Mouse (Mus musculus) kidney, embryonic 15.5 days (tissue): Measurements from ENCODE around the gene Fn1. TPM values are rescaled to one million over a fixed set of nuclear protein-coding genes. Genes with fewer than 3 reads are reported as not detected.
A peak's percentile ranks its signal among the peaks of the same experiment; 100 is the strongest.

Source experiments
- ATAC-seq: fragments of 200-750 bp; cut with Nextera tagmentation; replicated peaks from 2 replicates; pipeline ENCODE4 v1.8.0; 2017; ENCODE audit warnings: moderate TSS enrichment; ENCODE audit not compliant: low FRiP score
- H3K27ac ChIP-seq: fragments of 300-500 bp; sonication (generic); 2 replicates; pipeline ENCODE4 v1.5.1; 2015; ENCODE audit warnings: mild to moderate bottlenecking, inconsistent platforms
- H3K27me3 ChIP-seq: fragments of 300-500 bp; sonication (generic); 2 replicates; pipeline ENCODE4 v1.6.1; 2015; ENCODE audit warnings: inconsistent platforms
- H3K36me3 ChIP-seq: fragments of 300-500 bp; sonication (generic); 2 replicates; pipeline ENCODE4 v1.6.1; 2015; ENCODE audit warnings: inconsistent platforms
- H3K4me1 ChIP-seq: fragments of 300-500 bp; sonication (generic); 2 replicates; pipeline ENCODE4 v1.6.1; 2015; ENCODE audit warnings: inconsistent platforms
- H3K4me2 ChIP-seq: fragments of 300-500 bp; sonication (generic); 2 replicates; pipeline ENCODE4 v1.6.1; 2015; ENCODE audit warnings: moderate library complexity, mild to moderate bottlenecking, inconsistent platforms
- H3K4me3 ChIP-seq: fragments of 300-500 bp; sonication (generic); replicated peaks from 2 replicates; pipeline ENCODE4 v1.5.1; 2015; ENCODE audit warnings: mild to moderate bottlenecking, inconsistent platforms
- H3K9ac ChIP-seq: fragments of 300-500 bp; sonication (generic); 2 replicates; pipeline ENCODE4 v1.6.1; 2015; ENCODE audit warnings: mild to moderate bottlenecking, inconsistent platforms
- H3K9me3 ChIP-seq: fragments of 300-500 bp; sonication (generic); replicated peaks from 2 replicates; pipeline ENCODE4 v1.6.1; 2016; ENCODE audit warnings: inconsistent platforms
- WGBS: fragments of 180-500 bp; shearing (Covaris S2); methylation state at CpG from one replicate; pipeline ENCODE4 v1.1.7; 2015; ENCODE audit warnings: mixed read lengths; 5-methylcytosine and 5-hydroxymethylcytosine counted together
- polyA plus RNA-seq: library from polyadenylated mRNA; unstranded; fragments of >200 nt; fragmentation: Nextera tagmentation; extraction: Ambion mirVana; gene quantifications from 2 replicates; pipeline ENCODE4 v1.2.1, GENCODE M21; 2015

Gene Fn1
- polyA plus RNA-seq, 1 experiment from 2014 or later: 164 TPM

- Histone ChIP-seq H3K4me3 (peak within 1 kb of the TSS; percentile 70), H3K4me1 (peaks cover 14% of the 10 kb centered on the region), H3K36me3 (peaks cover 30% of the 10 kb centered on the region), H3K9me3 (no peaks in the 10 kb centered on the region), H3K4me2 (peak within 1 kb of the TSS; percentile 92), H3K27ac (peak within 1 kb of the TSS; percentile 88), H3K27me3 (no peaks in the 10 kb centered on the region), H3K9ac (peak within 1 kb of the TSS; percentile 81)
- under 1% methylated on average over 55 of the region's 55 CpGs for WGBS
- peak; percentile 100 for ATAC-seq
Observed at GRCm38 (mm10) chr1:71556688-71557612, 96.0 kb downstream of the Fn1 start, which contains the start of gene Atic. TSS of gene Atic (plus strand) at chr1:71557150.

- Histone ChIP-seq H3K9me3 (no peaks in the 10 kb centered on the region), H3K36me3 (no peaks in the 10 kb centered on the region), H3K4me3 (no peak overlapping the region), H3K4me2 (no peak overlapping the region), H3K9ac (no peak overlapping the region), H3K27ac (no peak overlapping the region), H3K4me1 (no peaks in the 10 kb centered on the region), H3K27me3 (no peaks in the 10 kb centered on the region)
- no peak for ATAC-seq
- WGBS: 73% methylated on average over 10 of the region's 10 CpGs
Observed at GRCm38 (mm10) chr1:71550626-71551195, 102.3 kb downstream of the Fn1 start.

- Histone ChIP-seq H3K4me2 (no peak overlapping the region), H3K27me3 (no peaks in the 10 kb centered on the region), H3K9ac (no peak overlapping the region), H3K36me3 (no peaks in the 10 kb centered on the region), H3K4me3 (no peak overlapping the region), H3K4me1 (no peaks in the 10 kb centered on the region), H3K9me3 (no peaks in the 10 kb centered on the region), H3K27ac (no peak overlapping the region)
- WGBS: 65% methylated on average over 3 of the region's 3 CpGs
- no peak for ATAC-seq
Observed at GRCm38 (mm10) chr1:71540437-71540836, 112.6 kb downstream of the Fn1 start.

GRCm38 (mm10) chr1:71539641-71540040 lies 113.4 kb downstream of the Fn1 start:
- 89% methylated on average over 4 of the region's 4 CpGs for WGBS

More at GRCm38 (mm10) chr1:71539641-71540040, 113.4 kb downstream of the Fn1 start:
- no peak overlapping the region for H3K4me2 ChIP-seq
- no peak overlapping the region for H3K4me3 ChIP-seq
- no peaks in the 10 kb centered on the region for H3K4me1 ChIP-seq
- ATAC-seq: no peak
- no peaks in the 10 kb centered on the region for H3K9me3 ChIP-seq
- H3K36me3 ChIP-seq: no peaks in the 10 kb centered on the region
- no peak overlapping the region for H3K9ac ChIP-seq
- H3K27me3 ChIP-seq: no peaks in the 10 kb centered on the region
- H3K27ac ChIP-seq: no peak overlapping the region

Other genes with a start within 250 kb of the Fn1 start
- 0.01 and 0.08 TPM in 2 replicates for gene Abca12, start 238.3 kb downstream of the Fn1 start, polyA plus RNA-seq
- gene Atic, start 96.0 kb downstream of the Fn1 start, polyA plus RNA-seq: 62.8 and 66.1 TPM in 2 replicates